Mouse (Mus musculus): ENCODE measurements around the gene Ap5z1.
A peak's percentile ranks its signal among the peaks of the same experiment; 100 is the strongest.

Ap5z1 gene

GRCm38 (mm10) chr5:142463461-142464454 lies at the start of gene Ap5z1:
Gene Ap5z1, plus strand, starts transcription at chr5:142463944.
- peak; percentile 69 for DNase-seq (ENCODE audit: low spot score)

GRCm38 (mm10) chr5:142415401-142415800 lies 48.3 kb upstream of the Ap5z1 start:
- no peak for DNase-seq (ENCODE audit: low spot score)

DNA sequence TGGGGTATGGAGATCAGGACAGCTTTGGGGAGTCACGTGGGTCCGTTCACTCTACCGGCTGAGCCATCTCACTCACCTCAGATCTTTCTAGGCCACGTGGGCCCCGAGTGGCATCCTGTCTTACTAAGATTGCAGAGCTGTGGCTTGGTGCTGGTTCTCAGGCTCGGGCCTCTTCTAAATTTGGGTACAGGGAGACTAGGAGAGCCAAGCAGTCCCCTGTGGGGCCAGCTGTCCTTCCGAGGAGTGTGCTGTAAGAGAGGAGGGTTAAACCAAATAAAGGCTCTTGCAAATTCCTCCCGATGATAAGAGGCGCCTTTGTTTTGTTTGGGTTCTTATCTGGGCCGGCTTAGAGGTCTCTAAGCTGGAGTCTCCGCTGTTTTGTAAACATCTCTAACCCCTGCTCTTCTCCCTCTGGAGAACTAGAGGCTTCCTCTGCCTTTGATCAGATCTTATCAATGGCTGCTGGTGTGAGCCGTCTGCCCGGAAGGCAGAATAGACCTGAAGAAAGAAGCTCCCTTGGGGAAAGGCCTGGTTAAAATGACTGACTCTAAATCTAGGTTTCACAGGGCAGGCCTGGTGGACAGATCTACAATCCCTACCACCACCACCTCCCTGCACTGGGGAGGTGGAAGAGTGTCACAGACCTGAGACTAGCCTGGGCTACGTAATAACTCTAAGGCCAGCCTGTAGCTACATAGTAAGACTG lies 47.5 kb upstream of the Ap5z1 start:
- no peak for DNase-seq (ENCODE audit: low spot score)

DNA sequence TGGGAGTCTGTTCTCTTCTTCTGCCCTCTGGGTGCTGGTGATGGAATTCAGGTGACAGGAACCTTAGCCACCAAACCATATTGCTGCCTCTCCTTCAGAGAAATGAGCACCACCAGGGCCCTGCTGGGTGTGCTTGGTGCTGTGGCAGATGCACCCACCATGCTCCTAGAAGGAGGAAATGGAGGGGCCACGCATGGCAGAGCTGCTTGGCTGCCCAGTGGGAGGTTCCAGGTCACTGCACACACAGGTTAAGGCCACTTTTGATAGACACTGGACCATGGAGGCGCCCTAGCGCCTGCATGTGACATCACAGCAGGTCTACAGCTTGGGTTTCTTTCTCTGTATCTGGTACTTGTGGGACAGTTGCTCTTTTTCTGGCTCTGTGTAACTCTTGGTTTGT lies 46.6 kb upstream of the Ap5z1 start:
- DNase-seq (ENCODE audit: low spot score) = no peak

GRCm38 (mm10) chr5:142417876-142418275 lies 45.9 kb upstream of the Ap5z1 start:
- no peak for DNase-seq (ENCODE audit: low spot score)

DNA sequence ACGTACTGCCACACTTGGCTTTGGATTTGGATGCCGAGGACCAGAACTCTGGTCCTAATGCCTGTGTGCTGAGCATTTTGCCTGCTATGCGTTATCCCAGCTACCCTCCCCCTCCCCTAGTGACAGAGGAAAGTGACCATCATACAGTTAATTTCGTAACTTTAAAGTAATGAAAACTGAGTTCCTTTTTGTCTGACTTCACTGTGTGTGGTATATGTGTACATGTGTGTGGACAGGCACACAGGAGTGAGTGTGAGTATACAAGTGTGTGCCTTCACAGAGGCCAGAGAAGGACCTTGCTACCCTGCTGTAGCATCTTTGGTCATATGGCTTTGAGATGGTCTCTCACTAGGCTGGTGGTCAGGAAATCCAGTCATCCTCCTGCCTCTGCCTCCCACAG lies 45.3 kb upstream of the Ap5z1 start:
- no peak for DNase-seq (ENCODE audit: low spot score)

- no peak for DNase-seq (ENCODE audit: low spot score)
Measured at GRCm38 (mm10) chr5:142420317-142420716, 43.4 kb upstream of the Ap5z1 start.

- DNase-seq (ENCODE audit: low spot score) = no peak
Measured at GRCm38 (mm10) chr5:142420920-142421319, 42.8 kb upstream of the Ap5z1 start.

GRCm38 (mm10) chr5:142421886-142422285 lies 41.9 kb upstream of the Ap5z1 start:
- no peak for DNase-seq (ENCODE audit: low spot score)

GRCm38 (mm10) chr5:142423141-142423540 lies 40.6 kb upstream of the Ap5z1 start:
- no peak for DNase-seq (ENCODE audit: low spot score)

DNA sequence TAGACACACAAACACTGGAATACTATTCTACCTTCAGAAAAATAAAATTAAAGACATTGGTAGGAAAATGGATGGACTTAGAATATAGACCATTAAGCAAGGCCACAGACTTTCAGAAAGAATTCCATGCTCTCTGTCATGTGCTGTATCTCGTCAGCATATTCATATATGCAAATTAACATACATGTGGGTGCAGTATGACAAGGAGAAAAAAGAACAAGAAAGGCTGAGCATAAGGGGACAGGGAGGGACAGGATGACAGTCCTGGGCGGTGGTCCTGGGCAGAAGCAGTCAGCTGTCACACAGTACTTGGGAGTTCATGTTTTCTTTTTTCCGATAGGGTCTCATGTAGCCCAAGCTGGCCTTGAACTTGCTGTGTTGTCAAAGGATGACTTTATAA lies 40.0 kb upstream of the Ap5z1 start:
- DNase-seq (ENCODE audit: low spot score) = no peak

GRCm38 (mm10) chr5:142424627-142425349 lies 39.0 kb upstream of the Ap5z1 start:
- DNase-seq (ENCODE audit: low spot score) = peak; percentile 46

- no peak for DNase-seq (ENCODE audit: low spot score)
Measured at GRCm38 (mm10) chr5:142426476-142426875, 37.3 kb upstream of the Ap5z1 start.

GRCm38 (mm10) chr5:142427876-142428275 lies 35.9 kb upstream of the Ap5z1 start:
- DNase-seq (ENCODE audit: low spot score) = no peak

DNA sequence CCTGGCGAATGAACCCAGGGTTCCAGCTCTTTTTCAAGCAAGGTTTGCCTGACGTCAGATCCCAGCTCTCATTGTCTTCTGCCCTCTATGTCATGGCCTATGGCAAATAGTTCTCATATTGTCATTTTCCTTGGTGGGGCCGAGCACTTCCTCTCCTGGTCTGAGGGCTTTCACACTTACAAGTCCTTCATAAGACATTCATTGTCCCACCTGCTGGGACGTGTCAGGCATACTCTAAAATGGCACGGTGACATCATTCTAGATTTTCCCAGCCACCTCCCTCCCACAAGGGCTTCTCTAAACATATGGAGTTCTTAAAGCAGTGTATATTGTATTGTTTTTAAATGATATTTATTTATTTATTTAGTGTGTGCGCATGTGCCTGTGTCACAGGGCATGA lies 35.1 kb upstream of the Ap5z1 start:
- DNase-seq (ENCODE audit: low spot score) = no peak

DNA sequence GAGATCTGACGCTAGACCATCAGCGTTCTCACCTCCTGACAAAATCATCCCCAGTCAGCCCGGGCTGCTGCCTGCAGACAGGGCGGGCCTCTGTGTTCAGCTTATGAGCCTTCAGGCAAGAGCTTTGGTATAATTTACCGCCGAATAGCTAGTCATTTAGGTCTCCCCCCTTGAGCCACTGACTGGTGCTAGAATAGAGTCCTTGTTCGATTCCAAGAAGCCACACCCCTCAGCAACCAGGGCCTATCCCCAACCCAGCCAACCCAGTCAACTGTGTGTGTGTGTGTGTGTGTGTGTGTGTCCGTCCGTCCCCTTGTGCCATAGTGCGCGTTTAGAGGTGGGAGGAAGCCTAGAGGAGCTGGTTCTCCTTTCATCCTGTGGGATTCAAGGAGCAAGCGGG lies 32.7 kb upstream of the Ap5z1 start:
- DNase-seq (ENCODE audit: low spot score) = no peak

DNA sequence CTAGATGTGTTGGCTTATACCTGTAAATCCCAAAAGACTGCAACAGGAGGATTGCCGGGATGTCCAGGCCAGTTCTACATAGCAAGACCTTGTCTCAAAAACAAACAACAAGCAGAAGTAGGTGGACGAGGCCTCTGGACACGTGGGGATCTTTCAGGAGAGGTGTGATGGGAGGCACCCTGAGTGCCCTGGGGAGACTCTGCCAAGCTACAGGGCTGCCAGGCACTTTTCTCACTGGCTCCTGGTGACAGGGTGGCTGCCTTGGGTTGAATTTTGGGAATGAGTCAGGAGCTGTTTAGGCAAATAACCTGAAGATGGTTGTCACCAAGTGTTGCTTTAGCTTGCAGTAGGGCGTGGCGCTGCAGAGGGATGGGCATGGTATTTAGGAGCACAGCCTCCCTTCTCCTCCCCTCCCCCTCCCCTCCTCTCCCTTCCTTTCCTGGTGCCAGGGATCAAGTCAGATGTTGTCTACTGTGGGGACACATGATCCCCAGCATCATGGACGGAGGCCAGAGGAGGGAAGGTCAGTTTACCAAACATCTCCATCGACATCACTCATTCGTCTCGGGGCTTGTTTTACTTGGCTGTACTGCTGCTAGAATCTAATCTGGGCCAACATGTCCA lies 31.8 kb upstream of the Ap5z1 start:
- DNase-seq (ENCODE audit: low spot score) = no peak

- DNase-seq (ENCODE audit: low spot score) = no peak
Measured at GRCm38 (mm10) chr5:142432695-142433094, 31.0 kb upstream of the Ap5z1 start.

- DNase-seq (ENCODE audit: low spot score) = no peak
Measured at GRCm38 (mm10) chr5:142434052-142434451, 29.7 kb upstream of the Ap5z1 start.

DNA sequence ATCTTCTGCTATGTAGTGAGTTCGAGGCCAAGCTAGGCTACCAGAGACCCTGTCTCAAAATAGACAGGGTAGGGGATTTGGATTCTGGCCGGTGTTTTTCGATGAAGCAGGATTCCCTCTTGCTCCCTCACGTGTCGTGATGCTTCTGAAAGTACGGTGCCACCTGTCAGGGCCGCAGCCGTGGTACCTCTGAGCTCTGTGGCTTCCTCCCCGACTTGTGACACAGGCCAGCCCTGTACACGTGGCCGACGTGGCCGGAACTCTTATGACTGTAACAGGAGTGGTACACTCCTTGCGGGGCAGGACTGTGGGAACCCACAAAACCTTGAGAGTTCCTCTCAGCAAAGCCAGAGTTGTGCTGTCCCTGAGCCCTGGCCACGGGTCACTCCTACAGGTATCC lies 28.0 kb upstream of the Ap5z1 start:
- no peak for DNase-seq (ENCODE audit: low spot score)

DNA sequence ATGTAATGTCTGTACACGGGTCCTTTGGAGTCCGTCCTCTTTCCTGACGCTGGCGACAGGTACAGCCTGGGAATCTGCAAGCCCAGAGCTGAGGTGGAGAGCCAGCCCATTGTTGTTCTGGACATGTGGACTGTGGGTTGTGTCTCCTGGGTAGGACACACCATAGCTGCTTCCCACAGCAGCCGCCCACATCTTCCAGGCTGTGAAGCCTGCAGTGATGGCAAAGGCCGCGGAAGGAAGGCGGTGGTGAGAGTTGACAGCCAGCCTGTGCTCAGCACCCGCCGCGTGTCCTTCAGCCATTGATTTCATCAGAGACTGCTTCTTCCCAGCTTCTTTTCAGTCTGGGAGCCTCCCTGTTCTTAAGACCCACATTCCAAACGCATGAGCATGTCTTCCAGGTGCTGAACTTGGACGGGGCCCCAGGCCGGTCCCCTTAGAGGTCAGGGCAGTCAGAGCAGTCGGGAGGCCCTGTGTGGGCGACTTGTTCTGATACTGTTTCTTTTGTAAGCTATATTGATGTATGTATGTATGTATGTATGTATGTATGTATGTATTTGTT lies 25.3 kb upstream of the Ap5z1 start:
- no peak for DNase-seq (ENCODE audit: low spot score)
